Mouse (Mus musculus) CH12.LX (cell line): ENCODE data around the gene Plxdc1. TPM values are rescaled to one million over a fixed set of nuclear protein-coding genes. Genes with fewer than 3 reads are reported as not detected.

ENCODE experiments used
- DNase-seq: peaks from one replicate; pipeline ENCODE4 v3.0.0-alpha.2; 2013; ENCODE audit errors: extremely low read depth
- H3K27ac ChIP-seq: 2 replicates; pipeline ENCODE4 v1.5.1; 2012; ENCODE audit warnings: low read depth, mild to moderate bottlenecking, control low read depth, moderate library complexity; ENCODE audit not compliant: insufficient read depth
- H3K27me3 ChIP-seq: replicated peaks from 2 replicates; pipeline ENCODE3; 2012; ENCODE audit warnings: inconsistent platforms
- H3K36me3 ChIP-seq, 2 experiments: replicated peaks in 1 of 2; 2 replicates each; pipeline versions ENCODE3 to v1.6.1; 2012; ENCODE audit warnings: inconsistent platforms in 1 of 2, low read length in 1 of 2, mild to moderate bottlenecking in 1 of 2, mixed read lengths in 1 of 2, moderate library complexity in 1 of 2; ENCODE audit not compliant: control insufficient read depth in 1 of 2, insufficient read depth in 1 of 2
- H3K4me1 ChIP-seq, 2 experiments: 2 replicates each; pipeline ENCODE4 v1.6.1; 2012; ENCODE audit warnings: inconsistent platforms in 1 of 2, moderate library complexity in 1 of 2; ENCODE audit not compliant: insufficient read depth in 2 of 2, control insufficient read depth in 1 of 2
- H3K4me2 ChIP-seq: 2 replicates; pipeline ENCODE4 v1.6.1; 2012; ENCODE audit warnings: low read depth, mild to moderate bottlenecking, control low read depth; ENCODE audit not compliant: poor library complexity, insufficient read depth, severe bottlenecking
- H3K4me3 ChIP-seq, 3 experiments: fragments of 150-350 bp in 1 of 3; sonication (generic) in 1 of 3; replicated peaks in 1 of 3; 2 replicates each; pipeline versions ENCODE3 to v1.5.1; 2011 to 2012; ENCODE audit warnings: low read depth in 2 of 3, low read length in 2 of 3, mild to moderate bottlenecking in 2 of 3, moderate library complexity in 2 of 3, control low read depth in 1 of 3, improper control_type of control experiment in 1 of 3, inconsistent platforms in 1 of 3, mixed read lengths in 1 of 3; ENCODE audit not compliant: poor library complexity in 1 of 3
- H3K79me2 ChIP-seq: replicated peaks from 2 replicates; pipeline ENCODE4 v1.6.1; 2012; ENCODE audit warnings: mild to moderate bottlenecking, moderate library complexity; ENCODE audit not compliant: control insufficient read depth, poor library complexity, insufficient read depth, severe bottlenecking; ENCODE audit errors: extremely low read depth
- H3K9ac ChIP-seq: 2 replicates; pipeline ENCODE4 v1.6.1; 2012; ENCODE audit warnings: low read depth, mild to moderate bottlenecking, control low read depth, moderate library complexity; ENCODE audit not compliant: insufficient read depth
- H3K9me3 ChIP-seq: replicated peaks from 2 replicates; pipeline ENCODE3; 2012; ENCODE audit warnings: low read length, inconsistent platforms, mixed read lengths
- BHLHE40 ChIP-seq: IDR thresholded peaks from 2 replicates; pipeline ENCODE4 v1.6.1; 2011; ENCODE audit warnings: mild to moderate bottlenecking, low read depth, low read length, improper control_type of control experiment
- CTCF ChIP-seq, 2 experiments: IDR thresholded peaks in 1 of 2; conservative IDR thresholded peaks in 1 of 2; 2 replicates each; pipeline ENCODE4 v1.5.1; 2011 to 2012; ENCODE audit warnings: low read depth in 2 of 2, low read length in 2 of 2, improper control_type of control experiment in 1 of 2, inconsistent platforms in 1 of 2, mild to moderate bottlenecking in 1 of 2, moderate library complexity in 1 of 2
- E2F4 ChIP-seq: IDR thresholded peaks from 2 replicates; pipeline ENCODE4 v1.6.1; 2011; ENCODE audit warnings: low read depth, low read length, improper control_type of control experiment; ENCODE audit not compliant: insufficient replicate concordance
- ELF1 ChIP-seq: IDR thresholded peaks from 2 replicates; pipeline ENCODE4 v1.6.1; 2014; ENCODE audit warnings: low read depth, mild to moderate bottlenecking, inconsistent platforms, low read length, improper control_type of control experiment
- EP300 ChIP-seq: IDR thresholded peaks from 2 replicates; pipeline ENCODE4 v1.6.1; 2011; ENCODE audit warnings: low read length, improper control_type of control experiment
- GABPA ChIP-seq: IDR thresholded peaks from 2 replicates; pipeline ENCODE4 v1.6.1; 2012; ENCODE audit warnings: low read depth, low read length, improper control_type of control experiment, inconsistent platforms; ENCODE audit not compliant: insufficient replicate concordance
- JUN ChIP-seq: IDR thresholded peaks from 2 replicates; pipeline ENCODE4 v1.6.1; 2011; ENCODE audit warnings: low read depth, mild to moderate bottlenecking, low read length, improper control_type of control experiment, moderate library complexity; ENCODE audit not compliant: insufficient read depth
- KAT2A ChIP-seq: IDR thresholded peaks from 2 replicates; pipeline ENCODE4 v1.6.1; 2012; ENCODE audit warnings: low read length, improper control_type of control experiment, inconsistent platforms; ENCODE audit not compliant: insufficient replicate concordance
- MAX ChIP-seq: IDR thresholded peaks from 2 replicates; pipeline ENCODE4 v1.6.1; 2011; ENCODE audit warnings: low read length, improper control_type of control experiment
- MXI1 ChIP-seq: IDR thresholded peaks from 2 replicates; pipeline ENCODE4 v1.6.1; 2011; ENCODE audit warnings: mild to moderate bottlenecking, low read depth, low read length, improper control_type of control experiment
- MYC ChIP-seq: IDR thresholded peaks from 2 replicates; pipeline ENCODE4 v1.6.1; 2011; ENCODE audit warnings: low read depth, mild to moderate bottlenecking, improper control_type of control experiment, low read length
- RAD21 ChIP-seq: IDR thresholded peaks from 2 replicates; pipeline ENCODE4 v1.6.1; 2011; ENCODE audit warnings: low read depth, mild to moderate bottlenecking, low read length, improper control_type of control experiment, moderate library complexity
- RCOR1 ChIP-seq: conservative IDR thresholded peaks from 2 replicates; pipeline ENCODE4 v1.6.1; 2012; ENCODE audit warnings: low read depth, mild to moderate bottlenecking, inconsistent platforms, low read length, improper control_type of control experiment
- SIN3A ChIP-seq: IDR thresholded peaks from 2 replicates; pipeline ENCODE4 v1.6.1; 2012; ENCODE audit warnings: low read length, improper control_type of control experiment, inconsistent platforms
- TCF12 ChIP-seq: IDR thresholded peaks from 2 replicates; pipeline ENCODE4 v1.6.1; 2014; ENCODE audit warnings: low read depth, mild to moderate bottlenecking, inconsistent platforms, low read length, improper control_type of control experiment
- UBTF ChIP-seq: IDR thresholded peaks from 2 replicates; pipeline ENCODE4 v1.6.1; 2012; ENCODE audit warnings: low read depth, mild to moderate bottlenecking, inconsistent platforms, low read length, improper control_type of control experiment, moderate library complexity
- USF1 ChIP-seq: IDR thresholded peaks from 2 replicates; pipeline ENCODE4 v1.6.1; 2014; ENCODE audit warnings: low read depth, mild to moderate bottlenecking, inconsistent platforms, low read length, improper control_type of control experiment
- USF2 ChIP-seq: conservative IDR thresholded peaks from 2 replicates; pipeline ENCODE4 v1.6.1; 2011; ENCODE audit warnings: low read depth, low read length, improper control_type of control experiment
- ZNF384 ChIP-seq: IDR thresholded peaks from 2 replicates; pipeline ENCODE4 v1.6.1; 2012; ENCODE audit warnings: low read depth, low read length, improper control_type of control experiment, inconsistent platforms
- dilution Hi-C: fragments of 300-500 bp; cut with MboI; formaldehyde crosslinking; loops from 2 replicates; pipeline ENCODE4 v1.14.3; 2020; ENCODE audit warnings: low sequenced_read_pairs; ENCODE audit not compliant: extremely low pct_unique_long_range_greater_than_20kb, extremely low pct_ligation_motif_present
- in situ Hi-C: fragments of 300-500 bp; cut with MboI; formaldehyde crosslinking; loops from 3 replicates; pipeline ENCODE4 v1.14.3; 2019; ENCODE audit warnings: low sequenced_read_pairs, low pct_ligation_motif_present, low pct_unique_long_range_greater_than_20kb, mixed read lengths
- polyA plus RNA-seq: library from polyadenylated mRNA; unstranded; fragments of >175 nt; gene quantifications from 2 replicates; pipeline ENCODE4 v1.2.1, GENCODE M21; 2012; ENCODE audit warnings: low read depth; ENCODE audit not compliant: insufficient read length
- total RNA-seq, 2 experiments: library from RNA; depleted of rRNA; stranded (reverse); fragments of 300-350 nt in 1 of 2; fragments of >200 nt in 1 of 2; gene quantifications; 2 replicates each; pipeline ENCODE4 v1.2.3; 2012 to 2014

Plxdc1 gene
- total and polyA plus RNA-seq, 3 experiments: 0.04 TPM; not detected in 2

DNA sequence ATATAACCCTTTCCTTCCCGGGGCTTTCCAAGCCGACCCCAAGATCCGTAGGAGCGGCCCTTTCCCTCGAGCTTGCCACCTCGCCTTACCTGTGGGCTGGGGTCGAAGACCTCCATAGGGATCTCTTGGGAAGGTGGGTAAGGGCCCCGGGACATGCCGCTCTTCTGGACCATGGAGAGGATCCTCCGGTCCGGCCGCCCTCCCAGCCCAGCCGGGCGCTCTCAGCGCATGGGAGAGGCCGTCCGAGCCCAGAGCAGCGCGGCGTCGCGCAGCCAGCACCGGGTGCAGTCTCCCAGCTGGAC is 36.0 kb upstream of the Plxdc1 start:
- dilution Hi-C loops: no loop called here
- H3K9me3 ChIP-seq: no peaks in the 10 kb centered on the region
- no peak for DNase-seq
- peak overlapping the region; percentile 62 for H3K9ac ChIP-seq
- H3K79me2 ChIP-seq: peaks cover 4% of the 10 kb centered on the region
- in situ Hi-C loops: no loop called here
- no peak overlapping the region for H3K27ac ChIP-seq
- peak overlapping the region; percentile 77 for H3K4me2 ChIP-seq
- H3K4me1 ChIP-seq: peaks cover 17 to 53% of the 10 kb centered on the region in 2 experiments
- no peaks in the 10 kb centered on the region for H3K36me3 ChIP-seq
- TF ChIP-seq E2F4 (no peak), MXI1 (0 out of 2 replicates have a peak, but pooled peaks have one; percentile 28), GABPA (no peak), MYC (no peak), RCOR1 (no peak), CTCF (conservative IDR thresholded peaks at IDR 0.05 in 1 of 2, IDR thresholded peaks at IDR 0.05 in 1 of 2; ENCODE audit: low read depth in 2 of 2, low read length in 2 of 2) (no peak), KAT2A (no peak), TCF12 (no peak), USF2 (no peak), MAX (no peak; the same call in 1 of the 2 replicates), EP300 (no peak), RAD21 (no peak), ZNF384 (no peak), UBTF (peak; percentile 83; the same call in 1 of the 2 replicates), ELF1 (no peak), BHLHE40 (no peak), USF1 (no peak)
- H3K4me3 ChIP-seq: peak overlapping the region; percentile 51 to 70 (median 55)
- H3K27me3 ChIP-seq: peaks cover 30% of the 10 kb centered on the region

- no peak for DNase-seq
- Histone ChIP-seq H3K79me2 (no peaks in the 10 kb centered on the region), H3K4me2 (peak overlapping the region; percentile 77), H3K4me1 (peaks cover 17 to 53% of the 10 kb centered on the region in 2 experiments), H3K9me3 (no peaks in the 10 kb centered on the region), H3K9ac (peak overlapping the region; percentile 62), H3K36me3 (no peaks in the 10 kb centered on the region), H3K27ac (no peak overlapping the region), H3K27me3 (peaks cover 30% of the 10 kb centered on the region), H3K4me3 (peak overlapping the region; percentile 51 to 70 (median 55))
- dilution Hi-C loops: no loop called here
- in situ Hi-C loops: no loop called here
- TF ChIP-seq JUN (no peak), SIN3A (0 out of 2 replicates have a peak, but pooled peaks have one; percentile 5)
Measured at GRCm38 (mm10) chr11:98021565-98022252, 35.5 kb upstream of the Plxdc1 start.
